Mouse (Mus musculus) forebrain, embryonic 12.5 days (tissue): ENCODE results near the gene Casc4. TPM values are rescaled to one million over a fixed set of nuclear protein-coding genes. Genes with fewer than 3 reads are reported as not detected.
"Not testable (repeated sequence)": the region's sequence is repeated elsewhere in the genome, so short reads cannot be mapped to it uniquely, and the experiment has no call there.

Experiments used
- ATAC-seq: fragments of 200-750 bp; cut with Nextera tagmentation; 2 replicates; pipeline ENCODE4 v1.8.0; 2017; ENCODE audit warnings: moderate TSS enrichment; ENCODE audit not compliant: low FRiP score
- H3K27ac ChIP-seq: fragments of 300-500 bp; sonication (generic); 2 replicates; pipeline ENCODE4 v1.5.1; 2016; ENCODE audit warnings: mild to moderate bottlenecking
- H3K27me3 ChIP-seq: fragments of 300-500 bp; sonication (generic); 2 replicates; pipeline ENCODE4 v1.6.1; 2016; ENCODE audit warnings: mild to moderate bottlenecking
- H3K36me3 ChIP-seq: fragments of 300-500 bp; sonication (generic); replicated peaks from 2 replicates; pipeline ENCODE4 v1.6.1; 2016; ENCODE audit warnings: mild to moderate bottlenecking
- H3K4me1 ChIP-seq: fragments of 300-500 bp; sonication (generic); 2 replicates; pipeline ENCODE4 v1.6.1; 2016
- H3K4me2 ChIP-seq: fragments of 300-500 bp; sonication (generic); 2 replicates; pipeline ENCODE4 v1.6.1; 2016; ENCODE audit warnings: mild to moderate bottlenecking, moderate library complexity
- H3K4me3 ChIP-seq: fragments of 300-500 bp; sonication (generic); replicated peaks from 2 replicates; pipeline ENCODE4 v1.5.1; 2016; ENCODE audit warnings: mild to moderate bottlenecking
- H3K9ac ChIP-seq: fragments of 300-500 bp; sonication (generic); 2 replicates; pipeline ENCODE4 v1.6.1; 2016; ENCODE audit warnings: mild to moderate bottlenecking
- H3K9me3 ChIP-seq: fragments of 300-500 bp; sonication (generic); 2 replicates; pipeline ENCODE4 v1.6.1; 2016
- WGBS: fragments of 180-500 bp; shearing (Covaris S2); methylation state at CpG from one replicate; pipeline ENCODE4 v1.1.7; 2016; 5-methylcytosine and 5-hydroxymethylcytosine counted together
- polyA plus RNA-seq: library from polyadenylated mRNA; unstranded; fragments of >200 nt; fragmentation: Nextera tagmentation; extraction: Ambion mirVana; gene quantifications from 2 replicates; pipeline ENCODE4 v1.2.1, GENCODE M21; 2016

Gene Casc4
- polyA plus RNA-seq, 1 experiment from 2014 or later = 29.5 TPM

GRCm38 (mm10) chr2:121866071-121866601, 634 bp upstream of the Casc4 start:
- peaks cover 14% of the 10 kb centered on the region for H3K4me1 ChIP-seq
- peak overlapping the region; percentile 90 for H3K9ac ChIP-seq
- ATAC-seq = no peak
- peak overlapping the region; percentile 85 for H3K27ac ChIP-seq
- 2% methylated on average over 18 of the region's 18 CpGs for WGBS
- no peaks in the 10 kb centered on the region for H3K9me3 ChIP-seq
- H3K27me3 ChIP-seq = no peaks in the 10 kb centered on the region
- peak overlapping the region; percentile 86 for H3K4me3 ChIP-seq
- H3K36me3 ChIP-seq = no peaks in the 10 kb centered on the region
- H3K4me2 ChIP-seq = peak overlapping the region; percentile 87

GRCm38 (mm10) chr2:121867051-121867928, 520 bp downstream of the Casc4 start:
- Histone ChIP-seq H3K4me1 (peaks cover 14% of the 10 kb centered on the region), H3K4me3 (peak overlapping the region; percentile 86), H3K27ac (peak overlapping the region; percentile 85), H3K9ac (peak overlapping the region; percentile 90), H3K36me3 (no peaks in the 10 kb centered on the region), H3K27me3 (no peaks in the 10 kb centered on the region), H3K4me2 (peak overlapping the region; percentile 87), H3K9me3 (no peaks in the 10 kb centered on the region)
- WGBS = 1% methylated on average over 49 of the region's 63 CpGs
- ATAC-seq = 0 out of 2 replicates have a peak, but pooled peaks have one; percentile 5

- no peaks in the 10 kb centered on the region for H3K36me3 ChIP-seq
- no peak overlapping the region for H3K9ac ChIP-seq
- H3K9me3 ChIP-seq = no peaks in the 10 kb centered on the region
- no peak overlapping the region for H3K4me3 ChIP-seq
- H3K4me1 ChIP-seq = no peaks in the 10 kb centered on the region
- no peaks in the 10 kb centered on the region for H3K27me3 ChIP-seq
- no peak overlapping the region for H3K27ac ChIP-seq
- no peak overlapping the region for H3K4me2 ChIP-seq
- ATAC-seq = no peak
- 93% methylated on average over 1 of the region's 1 CpGs for WGBS
These were observed 12.7 kb downstream of the Casc4 start for GRCm38 (mm10) chr2:121879506-121879905.

GRCm38 (mm10) chr2:121885509-121886106, 18.8 kb downstream of the Casc4 start:
- Histone ChIP-seq H3K9me3 (no peaks in the 10 kb centered on the region), H3K4me2 (no peak overlapping the region), H3K4me1 (no peaks in the 10 kb centered on the region), H3K27ac (no peak overlapping the region), H3K4me3 (no peak overlapping the region), H3K27me3 (no peaks in the 10 kb centered on the region), H3K9ac (no peak overlapping the region), H3K36me3 (no peaks in the 10 kb centered on the region)
- 91% methylated on average over 1 of the region's 1 CpGs for WGBS
- ATAC-seq = no peak

GRCm38 (mm10) chr2:121886406-121886805, 19.6 kb downstream of the Casc4 start:
- no peak overlapping the region for H3K4me2 ChIP-seq
- no peak overlapping the region for H3K4me3 ChIP-seq
- no peak overlapping the region for H3K27ac ChIP-seq
- no peaks in the 10 kb centered on the region for H3K9me3 ChIP-seq
- H3K36me3 ChIP-seq = no peaks in the 10 kb centered on the region
- no peaks in the 10 kb centered on the region for H3K4me1 ChIP-seq
- no peak overlapping the region for H3K9ac ChIP-seq
- 93% methylated on average over 1 of the region's 1 CpGs for WGBS
- no peaks in the 10 kb centered on the region for H3K27me3 ChIP-seq
- ATAC-seq = no peak

GRCm38 (mm10) chr2:121888720-121889497, 22.1 kb downstream of the Casc4 start:
- Histone ChIP-seq H3K27me3 (no peaks in the 10 kb centered on the region), H3K36me3 (no peaks in the 10 kb centered on the region), H3K4me1 (no peaks in the 10 kb centered on the region), H3K27ac (no peak overlapping the region), H3K9me3 (no peaks in the 10 kb centered on the region), H3K9ac (no peak overlapping the region), H3K4me3 (no peak overlapping the region), H3K4me2 (no peak overlapping the region)
- no peak for ATAC-seq
- WGBS = 92% methylated on average over 3 of the region's 3 CpGs

- Histone ChIP-seq H3K9ac (no peak overlapping the region), H3K36me3 (no peaks in the 10 kb centered on the region), H3K4me2 (no peak overlapping the region), H3K27me3 (no peaks in the 10 kb centered on the region), H3K4me1 (no peaks in the 10 kb centered on the region), H3K27ac (no peak overlapping the region), H3K9me3 (no peaks in the 10 kb centered on the region), H3K4me3 (no peak overlapping the region)
- WGBS = 85% methylated on average over 2 of the region's 2 CpGs
- no peak for ATAC-seq
These were observed 28.5 kb downstream of the Casc4 start for GRCm38 (mm10) chr2:121895261-121895660.

- ATAC-seq = no peak
- no peaks in the 10 kb centered on the region for H3K36me3 ChIP-seq
These were observed 30.1 kb downstream of the Casc4 start for GRCm38 (mm10) chr2:121896825-121897224.

GRCm38 (mm10) chr2:121909975-121910374, 43.2 kb downstream of the Casc4 start:
- Histone ChIP-seq H3K9me3 (no peaks in the 10 kb centered on the region), H3K4me3 (no peak overlapping the region), H3K4me2 (no peak overlapping the region), H3K4me1 (no peaks in the 10 kb centered on the region), H3K9ac (no peak overlapping the region), H3K27ac (no peak overlapping the region), H3K27me3 (no peaks in the 10 kb centered on the region), H3K36me3 (peaks cover 24% of the 10 kb centered on the region)
- 83% methylated on average over 3 of the region's 3 CpGs for whole genome bisulfite sequencing
- no peak for ATAC-seq

More at GRCm38 (mm10) chr2:121896825-121897224, 30.1 kb downstream of the Casc4 start:
- H3K9me3 ChIP-seq = no peaks in the 10 kb centered on the region
- no peaks in the 10 kb centered on the region for H3K4me1 ChIP-seq
- H3K4me3 ChIP-seq = no peak overlapping the region
- WGBS = 97% methylated on average over 1 of the region's 1 CpGs
- no peak overlapping the region for H3K9ac ChIP-seq
- no peak overlapping the region for H3K27ac ChIP-seq
- no peak overlapping the region for H3K4me2 ChIP-seq
- no peaks in the 10 kb centered on the region for H3K27me3 ChIP-seq

- ATAC-seq = no peak
- Histone ChIP-seq H3K9me3 (no peaks in the 10 kb centered on the region), H3K4me1 (no peaks in the 10 kb centered on the region), H3K9ac (no peak overlapping the region), H3K27ac (no peak overlapping the region), H3K36me3 (peaks cover 14% of the 10 kb centered on the region), H3K27me3 (no peaks in the 10 kb centered on the region), H3K4me2 (no peak overlapping the region), H3K4me3 (no peak overlapping the region)
- 92% methylated on average over 5 of the region's 5 CpGs for WGBS
These were observed 49.5 kb downstream of the Casc4 start for GRCm38 (mm10) chr2:121916047-121916970.

- not testable (repeated sequence) for H3K9me3 ChIP-seq, H3K4me3 ChIP-seq, ATAC-seq, H3K9ac ChIP-seq, H3K4me2 ChIP-seq, H3K27ac ChIP-seq, H3K36me3 ChIP-seq, H3K4me1 ChIP-seq, H3K27me3 ChIP-seq
- 81% methylated on average over 2 of the region's 2 CpGs for WGBS
These were observed 70.9 kb downstream of the Casc4 start for GRCm38 (mm10) chr2:121937624-121938023.
